ENCODE assay signal across 11 mouse cellular contexts in genomic region chr5:112252400-112252799, GRCm38 (mm10). TPM values are rescaled to one million over a fixed set of nuclear protein-coding genes. Genes with fewer than 3 reads are reported as not detected.
DNase-seq lines count a peak whose midpoint lies in the region; ATAC-seq lines count a peak whose summit lies in the region.
"Had no signal": no experiment of that assay in that cellular context is flagged by ENCODE, and none has a peak within 500 bp of the region (broad histone marks: within the 10 kb centered on the region; RNA-seq: fewer than 3 reads in every experiment).

TSS of gene Cryba4 (minus strand) at chr5:112252518.

- H3K4me2 ChIP-seq in liver, embryonic 12.5 days: peak within 1 kb of the TSS; percentile 43
- no peak within 1 kb of the TSS for H3K4me2 ChIP-seq in hindbrain, embryonic 14.5 days (replicated peaks)
- H3K4me2 ChIP-seq: forebrain, embryonic 15.5 days; midbrain, embryonic 11.5 days had no signal

- H3K27me3 ChIP-seq in liver, embryonic 12.5 days (replicated peaks): peaks cover 3% of the 10 kb centered on the region; the same call in 1 of the 2 replicates
- H3K27me3 ChIP-seq in hindbrain, embryonic 14.5 days (ENCODE audit: control insufficient read depth, insufficient read depth, low read length): no peaks in the 10 kb centered on the region
- H3K27me3 ChIP-seq: forebrain, embryonic 15.5 days had no signal

- peak; percentile 64 to 75 for DNase-seq in kidney, postnatal 25 days
- DNase-seq in kidney, postnatal 4 days: no peak
- DNase-seq in adrenal gland, adult 2 months: peak; percentile 68
- DNase-seq in gonadal fat pad, adult 2 months (ENCODE audit: low read depth): no peak
- no peak for DNase-seq in hindbrain, embryonic 14.5 days (ENCODE audit: low spot score)
- DNase-seq in embryo, embryonic 9.5 days (ENCODE audit: extremely low spot score): no peak
- DNase-seq: thymus, postnatal 14 days had no signal

- H3K36me3 ChIP-seq in liver, embryonic 12.5 days: no peaks in the 10 kb centered on the region
- H3K36me3 ChIP-seq in hindbrain, embryonic 14.5 days (replicated peaks; ENCODE audit: control insufficient read depth, insufficient read depth): no peaks in the 10 kb centered on the region
- H3K36me3 ChIP-seq: forebrain, embryonic 15.5 days had no signal

- ATAC-seq in liver, embryonic 12.5 days: no peak
- no peak for ATAC-seq in hindbrain, embryonic 14.5 days (ENCODE audit: low FRiP score)
- ATAC-seq: forebrain, embryonic 15.5 days had no signal

- peaks cover 37% of the 10 kb centered on the region for H3K4me1 ChIP-seq in liver, embryonic 12.5 days
- H3K4me1 ChIP-seq in hindbrain, embryonic 14.5 days (replicated peaks; ENCODE audit: control insufficient read depth, insufficient read depth, low read length): no peaks in the 10 kb centered on the region

- H3K9me3 ChIP-seq in liver, embryonic 12.5 days (replicated peaks): no peaks in the 10 kb centered on the region
- no peaks in the 10 kb centered on the region for H3K9me3 ChIP-seq in hindbrain, embryonic 14.5 days (ENCODE audit: control insufficient read depth, low read length)
- H3K9me3 ChIP-seq: forebrain, embryonic 15.5 days had no signal

- no peak within 1 kb of the TSS for H3K9ac ChIP-seq in liver, embryonic 12.5 days
- H3K9ac ChIP-seq in hindbrain, embryonic 14.5 days: no peak within 1 kb of the TSS
- H3K9ac ChIP-seq: forebrain, embryonic 15.5 days had no signal

- peak within 1 kb of the TSS; percentile 73 for H3K27ac ChIP-seq in liver, embryonic 12.5 days
- H3K27ac ChIP-seq in hindbrain, embryonic 14.5 days: no peak within 1 kb of the TSS
- H3K27ac ChIP-seq: forebrain, embryonic 15.5 days had no signal

- no peak within 1 kb of the TSS for H3K4me3 ChIP-seq in liver, embryonic 12.5 days
- no peak within 1 kb of the TSS for H3K4me3 ChIP-seq in hindbrain, embryonic 14.5 days (replicated peaks; ENCODE audit: low read length)
- H3K4me3 ChIP-seq: forebrain, embryonic 15.5 days had no signal

- WGBS in liver, embryonic 12.5 days (ENCODE audit: insufficient replicate concordance): 42% methylated on average over 2 of the region's 2 CpGs
- 75% methylated on average over 2 of the region's 2 CpGs for WGBS in hindbrain, embryonic 14.5 days

RNA-seq across cellular contexts. Expression of gene Cryba4, which starts in this region (rescaled TPM):
- 10 to 100 TPM; 70.5 to 74.9 TPM for total RNA-seq in adrenal gland, adult 2 months (2021)
- 58.4 and 91.5 TPM in 2 replicates for polyA plus RNA-seq in adrenal gland, adult 2 months (2012; rRNA removed)
- polyA plus RNA-seq in gonadal fat pad, adult 2 months (2012; rRNA removed): 309 and 372 TPM in 2 replicates
- polyA plus RNA-seq in liver, embryonic 12.5 days (2016; fragmentation: Nextera tagmentation; extraction: Ambion mirVana): 0.73 and 0.77 TPM in 2 replicates
- 1.6 and 3.2 TPM in 2 replicates for polyA plus RNA-seq in hindbrain, embryonic 14.5 days (2014; fragmentation: Nextera tagmentation; extraction: Ambion mirVana)
- total RNA-seq: granulocyte monocyte progenitor cell, adult 5-6 weeks had no signal

Comparison
In these comparisons a context has a peak if more than half of its experiments do, and no peak if none do; other contexts are left out.
1. RNA of gene Cryba4 (polyA plus RNA-seq): 309 to 372 TPM in gonadal fat pad, adult 2 months and 58.4 to 91.5 TPM in adrenal gland, adult 2 months; 1.6 to 3.2 TPM in hindbrain, embryonic 14.5 days and 0.73 to 0.77 TPM in liver, embryonic 12.5 days; every median in the first group is over 10 times any median in the second.
2. DNase-seq: peak in kidney, postnatal 25 days (2 of 2) and adrenal gland, adult 2 months (single experiment); none in kidney, postnatal 4 days (0 of 2), gonadal fat pad, adult 2 months (single experiment), hindbrain, embryonic 14.5 days (single experiment) and embryo, embryonic 9.5 days (single experiment).